Mouse (Mus musculus) hematopoietic multipotent progenitor cell, adult 10-12 weeks (in vitro differentiated cells): ENCODE data around the gene Cxcr4. TPM values are rescaled to one million over a fixed set of nuclear protein-coding genes. Genes with fewer than 3 reads are reported as not detected.

ENCODE experiments used
- polyA plus RNA-seq: library from polyadenylated mRNA; stranded (reverse); fragments of >175 nt; gene quantifications from 2 replicates; pipeline ENCODE4 v1.2.3, GENCODE M21; 2012; ENCODE audit warnings: low replicate concordance

Cxcr4 gene
- 9.6 and 17.5 TPM in 2 replicates for polyA plus RNA-seq

GRCm38 (mm10) chr1:128592211-128592741 lies at the start of gene Cxcr4:
Gene Cxcr4, minus strand, starts transcription at chr1:128592293.

Other genes with a start within 250 kb of the Cxcr4 start
- gene Mcm6, start 232.6 kb downstream of the Cxcr4 start, polyA plus RNA-seq, result 6.5 and 8.1 TPM in 2 replicates
- gene Dars, start 174.9 kb downstream of the Cxcr4 start, polyA plus RNA-seq, result 46.8 and 56.1 TPM in 2 replicates